ENCODE assay signal across 12 mouse cellular contexts in genomic region chr11:76569436-76569835, GRCm38 (mm10). TPM values are rescaled to one million over a fixed set of nuclear protein-coding genes. Genes with fewer than 3 reads are reported as not detected.
DNase-seq lines count a peak whose midpoint lies in the region; ATAC-seq and TF ChIP-seq lines count a peak whose summit lies in the region.
"Had no signal": no experiment of that assay in that cellular context is flagged by ENCODE, and none has a peak within 500 bp of the region (broad histone marks: within the 10 kb centered on the region; RNA-seq: fewer than 3 reads in every experiment).

No protein-coding gene starts in this region.

- H3K4me1 ChIP-seq in kidney, postnatal 0 days (replicated peaks; ENCODE audit: insufficient read depth, low read length): peaks cover 12% of the 10 kb centered on the region; the same call in 1 of the 2 replicates
- peaks cover 56% of the 10 kb centered on the region for H3K4me1 ChIP-seq in forebrain, embryonic 10.5 days
- H3K4me1 ChIP-seq in limb, embryonic 11.5 days (ENCODE audit: control insufficient read depth, insufficient read depth, low read length): peaks cover 39% of the 10 kb centered on the region
- H3K4me1 ChIP-seq in liver, embryonic 12.5 days: 0 out of 2 replicates have a peak, but pooled peaks cover 6% of the 10 kb centered on the region

- H3K9me3 ChIP-seq in kidney, postnatal 0 days (replicated peaks; ENCODE audit: low read length): no peaks in the 10 kb centered on the region
- no peaks in the 10 kb centered on the region for H3K9me3 ChIP-seq in forebrain, embryonic 10.5 days
- H3K9me3 ChIP-seq in limb, embryonic 11.5 days (ENCODE audit: control insufficient read depth, low read length): no peaks in the 10 kb centered on the region
- H3K9me3 ChIP-seq in liver, embryonic 12.5 days (replicated peaks): no peaks in the 10 kb centered on the region

- H3K36me3 ChIP-seq in kidney, postnatal 0 days (ENCODE audit: insufficient read depth, low read length): no peaks in the 10 kb centered on the region
- H3K36me3 ChIP-seq in forebrain, embryonic 10.5 days (replicated peaks): no peaks in the 10 kb centered on the region
- H3K36me3 ChIP-seq in limb, embryonic 11.5 days (ENCODE audit: control insufficient read depth, insufficient read depth, low read length): no peaks in the 10 kb centered on the region
- no peaks in the 10 kb centered on the region for H3K36me3 ChIP-seq in liver, embryonic 12.5 days

- WGBS in kidney, postnatal 0 days: 49% methylated on average over 3 of the region's 3 CpGs
- 47% methylated on average over 3 of the region's 3 CpGs for WGBS in forebrain, embryonic 10.5 days
- 35% methylated on average over 3 of the region's 3 CpGs for WGBS in limb, embryonic 11.5 days
- WGBS in liver, embryonic 12.5 days (ENCODE audit: insufficient replicate concordance): 39% methylated on average over 3 of the region's 3 CpGs

- no peak overlapping the region for H3K27ac ChIP-seq in kidney, postnatal 0 days
- no peak overlapping the region for H3K27ac ChIP-seq in forebrain, embryonic 10.5 days
- H3K27ac ChIP-seq in limb, embryonic 11.5 days (replicated peaks; ENCODE audit: low read depth, low read length): no peak overlapping the region
- H3K27ac ChIP-seq in liver, embryonic 12.5 days: no peak overlapping the region

- H3K27me3 ChIP-seq in kidney, postnatal 0 days (ENCODE audit: insufficient read depth, low read length): no peaks in the 10 kb centered on the region
- H3K27me3 ChIP-seq in forebrain, embryonic 10.5 days (ENCODE audit: poor library complexity, severe bottlenecking): peaks cover 64% of the 10 kb centered on the region
- H3K27me3 ChIP-seq in limb, embryonic 11.5 days (ENCODE audit: control insufficient read depth, insufficient read depth, low read length): no peaks in the 10 kb centered on the region
- peaks cover 80% of the 10 kb centered on the region for H3K27me3 ChIP-seq in liver, embryonic 12.5 days (replicated peaks)

- H3K9ac ChIP-seq in kidney, postnatal 0 days (ENCODE audit: low read depth, low read length): no peak overlapping the region
- H3K9ac ChIP-seq in limb, embryonic 11.5 days (ENCODE audit: low read length): no peak overlapping the region
- no peak overlapping the region for H3K9ac ChIP-seq in liver, embryonic 12.5 days

- no peak for DNase-seq in kidney, postnatal 0 days (ENCODE audit: low spot score)
- DNase-seq in kidney, postnatal 14 days: no peak
- no peak for DNase-seq in forebrain, embryonic 10.5 days (ENCODE audit: extremely low spot score, low spot score)
- no peak for DNase-seq in limb, embryonic 11.5 days (ENCODE audit: low spot score)
- DNase-seq in retina, adult 2 months (ENCODE audit: low read depth, low spot score): peak; percentile 37
- DNase-seq in ovary, postnatal 36 days (ENCODE audit: low spot score): no peak
- no peak for DNase-seq in testis, postnatal 10 days (ENCODE audit: low spot score)
- DNase-seq: cerebellum, adult 8-10 months; heart, postnatal 36 days; thymus, postnatal 36 days had no signal

- H3K4me2 ChIP-seq in kidney, postnatal 0 days (ENCODE audit: low read length): peak overlapping the region; percentile 97; the same call in 1 of the 2 replicates
- H3K4me2 ChIP-seq in limb, embryonic 11.5 days (ENCODE audit: low read depth, severe bottlenecking): peak overlapping the region; percentile 92
- no peak overlapping the region for H3K4me2 ChIP-seq in liver, embryonic 12.5 days

- H3K4me3 ChIP-seq in kidney, postnatal 0 days (replicated peaks; ENCODE audit: low read depth, low read length): no peak overlapping the region
- peak overlapping the region; percentile 89 for H3K4me3 ChIP-seq in forebrain, embryonic 10.5 days
- peak overlapping the region; percentile 82; the same call in 1 of the 2 replicates for H3K4me3 ChIP-seq in limb, embryonic 11.5 days (ENCODE audit: low read depth, low read length)
- H3K4me3 ChIP-seq in liver, embryonic 12.5 days: no peak overlapping the region

- ATAC-seq in kidney, postnatal 0 days (replicated peaks; ENCODE audit: low FRiP score, low read depth): no peak
- no peak for ATAC-seq in limb, embryonic 11.5 days (ENCODE audit: insufficient number of reproducible peaks, low FRiP score, low TSS enrichment, low read depth)
- ATAC-seq in liver, embryonic 12.5 days: no peak
- ATAC-seq: activated CD4-positive, CD25-positive, alpha-beta regulatory T cell, adult 4 months had no signal

- TF ChIP-seq CTCF in kidney, postnatal 0 days (IDR thresholded peaks at IDR 0.05; ENCODE audit: low read depth): no peak

RNA-seq across cellular contexts. Expression of gene Abr, which starts 52.7 kb away (rescaled TPM):
- polyA plus RNA-seq in kidney, postnatal 0 days (2015; fragmentation: Nextera tagmentation; extraction: Ambion mirVana): 27.7 and 30.7 TPM in 2 replicates
- polyA plus RNA-seq in forebrain, embryonic 10.5 days (2016; fragmentation: Nextera tagmentation; extraction: Ambion mirVana): 25.8 and 27.0 TPM in 2 replicates
- polyA plus RNA-seq in limb, embryonic 11.5 days (2014; fragmentation: Nextera tagmentation; extraction: Ambion mirVana): 45.2 and 50.1 TPM in 2 replicates
- polyA plus RNA-seq in liver, embryonic 12.5 days (2016; fragmentation: Nextera tagmentation; extraction: Ambion mirVana): 5.8 and 7.4 TPM in 2 replicates

Comparison
In these comparisons a context has a peak if more than half of its experiments do, and no peak if none do; other contexts are left out.
1. H3K4me3 ChIP-seq: peak in forebrain, embryonic 10.5 days (single experiment) and limb, embryonic 11.5 days (single experiment); none in kidney, postnatal 0 days (single experiment) and liver, embryonic 12.5 days (single experiment).